Mouse (Mus musculus) forelimb bud, embryonic 11.5 days (tissue): ENCODE results near the gene Slc7a3.
"Not testable (repeated sequence)": the region's sequence is repeated elsewhere in the genome, so short reads cannot be mapped to it uniquely, and the experiment has no call there.

ENCODE experiments used
- DNase-seq: peaks from one replicate; pipeline ENCODE4 v3.0.0-alpha.2; 2012; ENCODE audit warnings: low read depth, low spot score

The Slc7a3 gene

DNA sequence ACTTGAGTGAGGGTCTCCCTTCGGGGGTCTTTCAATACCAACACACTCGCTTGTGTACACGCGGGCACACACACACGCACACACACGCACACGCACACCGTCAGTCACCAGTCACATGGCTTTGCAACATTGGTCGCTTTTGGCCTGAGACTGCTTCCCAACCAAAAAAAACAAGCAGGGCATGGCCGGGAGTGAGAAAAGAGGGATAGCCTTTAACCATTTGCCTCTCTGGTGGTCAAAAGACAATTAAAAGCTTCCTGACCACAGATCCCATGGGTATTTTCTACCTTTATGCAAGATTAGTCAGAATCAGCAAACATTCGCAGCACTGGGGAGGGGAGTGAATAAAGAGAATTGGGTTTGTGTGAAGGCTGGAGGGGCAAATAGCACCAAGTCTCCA is at the start of gene Slc7a3:
Slc7a3 (minus strand) TSS at position 101 of the 400 bp plus-strand sequence.
- DNase-seq, result no peak

DNA sequence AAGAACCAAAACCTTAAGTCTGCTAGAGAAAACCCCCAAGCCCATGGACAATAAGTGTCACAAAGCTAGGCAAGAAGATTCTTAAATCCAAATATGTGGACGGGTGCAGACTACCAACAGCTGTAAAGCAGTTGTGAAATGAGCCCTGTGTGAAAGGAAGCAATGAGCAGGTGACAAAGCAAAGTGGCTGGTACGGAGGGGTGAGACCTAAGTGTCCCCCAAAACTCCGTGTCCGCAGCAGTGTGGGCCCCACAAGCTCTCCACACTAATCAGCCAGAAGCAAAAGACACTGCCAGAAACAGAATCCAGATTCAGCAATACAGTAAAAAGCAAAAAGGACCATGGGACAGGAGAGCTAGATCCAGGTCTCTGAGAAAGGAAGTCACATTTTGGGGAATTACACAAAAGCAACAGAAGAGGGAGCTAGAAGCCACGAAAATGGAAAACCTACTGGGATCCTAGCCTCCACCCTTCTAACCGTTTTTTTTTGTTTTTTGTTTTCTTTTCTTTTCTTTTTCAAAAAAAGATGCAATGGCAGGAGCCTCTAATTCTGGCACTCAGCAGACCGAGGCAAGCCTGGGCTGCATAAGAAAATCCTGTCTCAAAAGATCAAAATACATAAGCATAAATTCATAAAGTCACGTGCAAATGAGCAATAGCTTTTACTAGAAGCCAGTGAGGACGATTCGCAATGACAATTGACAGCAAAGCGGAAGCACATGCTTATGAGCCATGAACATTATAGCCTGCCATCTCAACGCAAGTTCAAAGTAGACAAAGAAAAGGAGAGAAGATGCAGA is 46.4 kb upstream of the Slc7a3 start:
- peak; percentile 51 for DNase-seq

DNA sequence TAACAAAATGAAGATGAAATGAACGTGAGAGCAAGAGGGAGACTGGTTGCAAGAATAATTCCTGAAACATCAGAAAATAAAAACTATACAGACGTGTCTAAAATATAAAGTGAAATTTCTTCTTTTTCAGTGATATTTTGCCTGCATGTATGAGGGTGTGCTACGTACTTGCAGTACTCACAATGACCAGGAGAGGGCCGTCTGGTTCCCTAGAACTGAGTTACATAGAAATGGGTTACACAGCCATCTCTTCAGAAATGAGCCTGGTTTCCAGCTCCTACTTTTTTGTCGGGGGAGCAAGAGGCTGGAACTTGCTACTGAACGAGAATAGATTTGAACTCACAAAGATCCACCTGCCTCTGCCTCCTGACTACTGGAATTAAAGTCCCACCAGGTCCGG is 45.2 kb upstream of the Slc7a3 start:
- peak; percentile 69 for DNase-seq

DNA sequence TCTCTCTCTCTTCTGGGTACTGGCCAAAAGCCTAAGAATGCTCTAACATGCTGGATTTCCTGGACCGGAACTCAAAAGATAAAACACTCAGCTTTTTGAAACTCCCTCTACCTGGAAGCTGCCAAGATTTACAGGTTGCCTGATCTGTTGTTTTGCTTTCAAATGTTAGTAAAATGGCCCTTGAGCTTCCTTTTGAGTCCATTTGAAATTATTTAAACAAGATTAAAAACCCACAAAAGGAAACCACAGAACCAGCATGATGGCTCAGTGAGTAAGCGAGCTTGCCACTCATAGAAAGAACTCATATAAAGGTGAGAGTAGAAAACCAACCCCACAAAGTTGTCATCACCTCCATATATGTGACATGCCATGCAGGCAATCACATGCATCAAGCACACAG is 42.7 kb upstream of the Slc7a3 start:
- no peak for DNase-seq

DNA sequence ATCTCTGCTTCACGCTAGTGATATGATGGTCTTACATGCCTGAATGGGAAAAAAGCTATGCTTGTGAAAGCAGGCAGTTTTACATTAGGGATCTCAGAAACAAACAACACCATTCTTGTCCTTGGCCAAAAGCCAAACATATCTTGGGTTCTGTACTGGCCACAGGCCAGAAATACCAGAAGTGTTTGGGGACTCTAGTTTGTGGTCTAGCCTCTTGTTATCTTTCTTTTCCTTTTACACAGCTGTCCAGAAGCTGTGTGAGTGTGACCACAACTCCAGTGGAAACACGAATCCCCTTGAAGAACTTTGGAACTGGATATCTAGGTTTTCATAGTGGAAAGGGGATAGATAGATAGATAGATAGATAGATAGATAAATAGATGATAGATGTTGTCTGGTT is 41.2 kb upstream of the Slc7a3 start:
- DNase-seq, result no peak

- no peak for DNase-seq
These were observed 40.7 kb upstream of the Slc7a3 start for GRCm38 (mm10) chrX:101126474-101126955.

GRCm38 (mm10) chrX:101120546-101120945 is 34.7 kb upstream of the Slc7a3 start:
- DNase-seq, result no peak

DNA sequence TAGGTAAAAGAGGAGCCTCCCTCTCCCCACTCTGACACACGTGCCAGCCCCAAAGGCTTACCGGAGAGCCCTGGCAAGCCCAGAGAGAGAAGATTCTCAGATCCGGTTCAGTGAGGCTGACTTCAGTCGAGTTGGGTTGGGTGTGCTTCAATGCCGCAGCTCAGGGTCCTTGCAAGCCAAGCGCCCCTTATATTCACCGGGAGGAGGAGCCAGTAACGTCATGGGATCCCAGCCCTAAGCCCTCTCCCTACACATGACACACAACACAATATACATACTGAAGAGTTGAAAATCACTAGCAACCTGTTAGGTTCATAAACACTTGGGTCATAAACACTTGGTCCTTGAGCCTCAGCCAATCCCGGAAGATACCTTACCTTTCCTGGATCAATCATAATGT is 609 bp downstream of the Slc7a3 start:
- DNase-seq, result not testable (repeated sequence)

DNA sequence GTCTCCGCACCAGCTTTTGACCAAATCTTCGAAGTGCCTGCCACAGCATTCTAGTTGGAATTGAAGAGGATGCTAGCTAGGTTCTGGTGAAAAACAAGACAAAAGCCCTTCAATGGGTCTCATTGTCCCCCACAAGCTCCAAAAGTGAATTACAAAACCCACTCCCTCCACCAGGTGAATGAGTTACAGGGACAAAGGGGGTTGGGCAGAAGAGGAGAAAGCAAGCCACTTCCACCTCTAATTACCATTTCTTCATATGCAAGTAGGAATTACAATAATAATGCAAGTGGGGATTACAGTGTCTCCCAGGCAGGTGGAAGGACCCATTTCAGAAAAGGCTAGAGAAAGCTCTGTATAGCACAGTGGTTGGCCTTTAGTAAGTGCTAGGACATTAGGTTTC is 1.6 kb downstream of the Slc7a3 start:
- DNase-seq, result no peak

GRCm38 (mm10) chrX:101065245-101065644 is 20.6 kb downstream of the Slc7a3 start:
- no peak for DNase-seq

- DNase-seq, result no peak
These were observed 22.3 kb downstream of the Slc7a3 start for GRCm38 (mm10) chrX:101063503-101063902.

DNA sequence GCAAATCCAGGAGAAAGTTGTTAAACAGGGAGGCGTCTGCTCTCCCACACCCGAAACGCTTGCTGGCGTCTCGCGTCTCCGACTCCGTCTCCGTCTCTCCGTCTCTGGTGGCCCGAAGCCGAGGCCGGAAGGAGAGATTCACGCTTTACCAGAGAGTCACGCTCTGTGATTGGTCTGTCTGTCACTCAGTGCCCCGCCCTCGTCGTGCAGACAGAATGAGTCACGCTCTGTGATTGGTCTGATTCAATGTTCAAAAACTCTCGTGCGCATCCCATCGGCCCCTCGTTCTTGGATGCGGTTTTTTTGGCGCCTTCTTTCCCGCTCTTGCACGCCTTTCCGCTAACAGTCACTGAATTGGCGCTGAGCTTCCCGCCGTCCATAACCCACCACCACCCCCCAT is 26.3 kb downstream of the Slc7a3 start, which contains the start of gene Tex11:
Tex11 (minus strand) TSS at position 127 of the 400 bp plus-strand sequence.
- DNase-seq, result no peak
